Mouse (Mus musculus) c-Kit-negative CD71-positive TER-119-positive erythroid progenitor cells, embryonic 14.5 days (primary cell): ENCODE measurements at regions not wholly inside any gene's neighbourhood (a gene's known extent, or its start where the extent isn't known, plus 50 kb on each side); places are given as distances from the start of the nearest gene placed in this dataset.
"Not testable (repeated sequence)": the region's sequence is repeated elsewhere in the genome, so short reads cannot be mapped to it uniquely, and the experiment has no call there.

Experiments
- DNase-seq: peaks from one replicate; pipeline ENCODE4 v3.0.0-alpha.2; 2013; ENCODE audit warnings: low read depth, low spot score

DNA sequence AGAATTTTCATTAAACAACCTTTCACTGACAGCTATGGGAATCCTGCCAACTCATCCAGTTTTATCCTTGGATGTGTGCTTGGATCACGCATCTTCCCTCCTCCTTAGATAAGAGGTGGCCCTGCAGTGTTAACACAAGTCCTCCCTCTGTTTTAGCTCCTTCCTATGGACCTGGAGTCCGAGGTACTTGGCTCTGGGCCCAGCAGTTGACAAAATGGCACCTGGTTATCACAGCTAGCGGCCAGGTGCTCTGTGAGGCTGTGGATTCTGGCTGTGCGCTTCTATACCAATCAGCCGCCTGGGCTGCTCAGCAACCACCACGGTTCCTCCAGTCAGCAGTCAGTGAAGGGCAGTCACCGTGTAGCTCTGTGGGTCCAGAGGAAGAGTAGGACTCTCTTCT is 157.4 kb downstream of the Prdm2 start:
- no peak for DNase-seq

DNA sequence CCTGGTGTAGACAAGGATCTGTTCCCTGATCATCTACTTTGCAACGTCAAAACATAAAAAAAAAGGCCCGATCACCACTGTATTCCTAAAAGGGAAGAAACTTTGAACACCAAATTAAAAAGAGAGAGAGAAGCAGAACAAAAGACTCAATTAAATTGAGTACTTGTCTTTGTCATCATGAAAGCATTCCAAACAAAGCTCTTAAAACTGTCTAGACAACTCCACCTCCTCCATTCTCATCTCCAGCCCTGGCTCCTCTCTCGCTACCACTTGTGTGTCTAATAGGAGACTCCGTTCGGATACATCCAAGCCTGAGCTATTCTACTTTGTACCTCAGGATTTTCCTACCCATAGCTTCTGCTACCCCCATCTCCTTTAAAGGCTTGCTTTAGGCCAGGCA is 159.8 kb downstream of the Prdm2 start:
- no peak for DNase-seq

DNA sequence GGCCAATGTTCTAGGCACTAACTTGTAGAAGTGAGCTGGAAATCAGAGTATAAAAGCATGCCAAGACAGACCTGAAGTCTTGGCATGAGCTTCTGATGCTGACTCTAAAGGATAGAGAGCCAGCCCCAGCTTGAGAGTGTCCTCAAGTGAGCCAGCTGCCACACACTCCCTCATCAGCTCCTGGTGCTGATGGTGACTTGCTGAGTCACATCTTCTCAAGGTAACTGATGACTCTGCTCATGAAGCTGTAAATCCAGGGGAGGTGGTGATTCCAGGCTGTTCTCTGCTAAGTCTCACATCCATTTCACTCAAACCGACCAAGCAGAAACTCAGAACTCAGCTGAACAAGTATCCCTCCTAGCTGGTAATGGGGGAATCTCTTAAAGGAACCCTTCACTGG is 161.6 kb downstream of the Prdm2 start:
- no peak for DNase-seq

DNA sequence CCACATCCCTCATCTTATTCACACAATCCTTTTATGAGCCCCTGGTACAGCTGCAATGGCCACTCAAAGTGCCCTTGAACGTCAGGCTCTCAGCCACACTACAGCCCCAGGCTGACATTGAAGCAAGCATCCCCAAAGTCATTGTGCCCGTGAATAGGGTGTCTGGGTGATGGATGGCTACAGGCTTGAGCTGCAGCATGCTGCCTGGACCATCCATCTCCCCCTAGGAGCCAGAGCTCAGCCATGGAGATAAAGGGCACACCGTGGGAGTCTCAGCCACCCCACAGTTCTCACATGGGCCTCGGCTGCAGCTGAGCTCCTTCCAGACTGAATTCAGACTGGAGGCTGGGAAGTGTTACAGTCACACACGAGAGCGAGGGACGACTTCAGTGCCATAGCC is 167.6 kb downstream of the Prdm2 start:
- DNase-seq: no peak

DNA sequence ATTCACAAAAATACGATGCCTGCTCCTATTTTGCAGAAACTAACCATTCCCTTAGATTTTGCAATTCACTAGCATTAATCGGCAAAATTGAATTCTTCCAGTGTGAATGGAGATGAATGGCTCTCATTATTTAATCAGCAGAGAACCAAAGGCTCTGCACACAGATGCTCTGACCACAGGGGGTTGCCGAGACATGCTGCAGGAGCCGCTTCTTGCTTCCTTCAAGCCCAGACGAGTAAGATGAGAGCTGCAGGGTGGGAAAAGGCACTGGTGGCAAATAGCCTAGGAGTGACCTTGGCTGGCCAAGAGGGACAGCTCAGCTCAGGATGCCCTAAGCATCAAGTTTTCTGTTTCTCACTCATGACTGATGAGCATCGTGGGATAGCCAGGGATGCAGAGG is 170.0 kb downstream of the Prdm2 start:
- DNase-seq: no peak

DNA sequence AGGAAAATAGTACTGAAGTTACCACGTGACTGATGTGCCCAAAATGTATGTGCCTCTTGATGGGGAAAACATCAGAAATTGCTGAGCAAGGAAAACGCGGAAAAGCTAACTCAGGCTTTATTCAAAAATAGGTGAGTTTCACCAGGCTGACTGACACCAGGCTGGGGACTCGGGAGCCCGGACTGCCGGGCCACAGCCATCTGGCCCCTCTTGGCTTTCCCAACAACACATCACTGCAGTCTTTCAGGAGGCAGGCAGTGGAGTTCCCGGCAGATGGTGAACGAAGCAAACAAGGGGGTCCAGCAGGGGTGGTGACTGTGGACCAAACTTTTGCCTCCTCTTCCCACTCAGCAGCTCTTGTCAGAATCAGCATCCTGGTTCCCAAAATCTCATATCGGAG is 174.2 kb downstream of the Prdm2 start:
- DNase-seq: no peak

DNA sequence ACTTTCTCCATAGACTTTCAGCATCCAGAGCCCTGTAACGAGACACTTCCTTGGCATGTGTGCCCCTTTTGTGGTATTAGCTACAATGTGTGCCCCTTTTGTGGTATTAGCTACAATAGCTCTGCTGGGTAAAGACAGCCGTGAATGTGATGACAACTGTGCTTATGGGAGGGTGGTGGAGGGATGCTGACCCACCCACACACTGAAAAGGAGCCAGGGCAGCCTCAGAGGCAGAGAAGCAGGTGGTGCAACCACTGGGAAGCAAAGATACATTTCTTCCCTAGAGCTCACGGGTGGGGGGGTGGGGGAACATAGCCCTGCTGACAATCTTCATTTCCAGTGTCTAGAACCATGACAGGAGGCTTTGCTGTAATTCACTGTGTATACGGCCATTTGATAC is 176.1 kb downstream of the Prdm2 start:
- DNase-seq: no peak

GRCm38 (mm10) chr4:143035089-143035488 is 177.7 kb downstream of the Prdm2 start:
- DNase-seq: not testable (repeated sequence)

GRCm38 (mm10) chr4:143034324-143034723 is 178.5 kb downstream of the Prdm2 start:
- DNase-seq: not testable (repeated sequence)

DNA sequence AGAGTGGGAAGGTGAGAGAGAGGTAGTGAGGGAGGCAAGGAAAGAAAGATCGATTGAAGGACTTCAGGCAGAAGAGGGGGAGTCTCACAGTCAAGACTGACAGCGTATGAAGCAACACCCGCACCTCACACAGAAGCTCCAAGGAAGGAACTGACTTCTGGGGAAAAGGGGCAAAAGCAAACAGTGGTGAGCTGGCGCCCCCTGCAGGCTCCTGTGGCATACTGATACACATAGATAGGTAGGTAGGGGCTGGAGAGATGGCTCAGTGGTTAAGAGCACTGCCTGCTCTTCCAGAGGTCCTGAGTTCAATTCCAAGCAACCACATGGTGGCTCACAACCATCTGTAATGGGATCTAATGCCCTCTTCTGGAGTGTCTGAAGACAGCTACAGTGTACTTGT is 183.0 kb downstream of the Prdm2 start:
- not testable (repeated sequence) for DNase-seq

DNA sequence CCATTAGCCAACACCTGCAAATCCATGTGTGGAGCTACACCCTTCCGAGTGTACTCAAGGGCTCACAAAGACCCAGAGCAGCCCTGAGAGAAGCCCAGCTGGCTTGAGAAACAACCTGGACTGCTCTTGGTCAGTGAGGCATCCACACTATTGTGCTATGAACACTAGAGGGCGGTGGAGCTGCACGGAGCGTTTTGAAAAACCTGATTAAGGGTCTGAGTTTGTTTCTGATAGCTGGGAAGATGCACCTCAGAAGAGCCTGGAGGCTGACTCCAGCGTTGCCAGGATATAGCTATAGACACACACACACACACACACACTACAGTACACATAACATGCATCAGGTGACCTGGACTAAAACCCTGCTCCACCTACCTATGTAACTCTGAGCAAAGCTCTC is 185.5 kb downstream of the Prdm2 start:
- no peak for DNase-seq

DNA sequence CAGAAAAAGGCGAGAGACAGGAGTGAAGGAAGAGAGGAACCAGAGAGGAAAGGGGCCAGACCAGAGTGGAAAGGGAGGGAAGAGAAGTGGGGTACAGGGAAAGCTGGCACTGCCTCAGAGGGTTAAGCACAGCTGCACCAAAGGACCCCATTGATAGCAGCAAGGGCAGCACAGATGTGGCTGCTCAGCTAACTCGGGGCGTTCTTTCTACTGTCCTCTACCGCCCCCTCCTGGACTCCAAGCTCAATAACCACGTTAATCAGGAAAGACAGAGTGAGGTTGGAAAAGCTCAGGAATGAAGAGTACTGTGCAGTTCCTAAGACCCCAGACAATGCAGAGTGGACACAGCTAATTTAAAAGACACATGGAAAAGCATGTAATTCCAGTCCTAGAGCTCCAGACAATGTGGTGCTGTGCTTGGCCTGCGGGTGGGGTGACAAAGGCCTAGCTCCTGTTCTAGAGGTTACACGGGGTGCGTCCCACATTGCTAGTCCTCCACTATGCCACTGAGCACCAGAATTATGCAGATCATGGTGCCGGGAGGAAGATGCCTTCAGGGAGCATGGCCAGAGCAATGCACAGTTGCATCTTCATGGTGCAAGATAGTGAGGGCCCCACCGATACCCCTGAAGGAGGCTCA is 191.4 kb downstream of the Prdm2 start:
- no peak for DNase-seq

DNA sequence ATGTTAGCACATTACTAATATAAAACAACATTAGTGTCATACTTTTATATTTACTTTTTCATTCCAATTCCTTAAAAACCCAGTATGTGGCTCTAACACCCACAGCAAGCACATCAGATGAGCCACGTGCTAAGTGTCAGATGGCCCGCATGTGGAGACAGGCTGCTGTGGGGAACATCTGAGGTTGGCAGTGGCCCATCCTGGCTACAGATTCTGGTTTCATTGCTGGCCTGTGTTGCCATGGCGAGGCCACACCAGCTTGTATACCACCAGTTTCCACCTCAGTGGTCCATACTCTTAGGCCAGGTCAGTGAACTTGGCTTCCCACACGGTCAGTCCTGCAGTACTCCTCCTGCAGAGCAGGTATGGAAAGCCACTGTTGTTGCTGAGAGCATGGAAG is 192.1 kb downstream of the Prdm2 start:
- no peak for DNase-seq

DNA sequence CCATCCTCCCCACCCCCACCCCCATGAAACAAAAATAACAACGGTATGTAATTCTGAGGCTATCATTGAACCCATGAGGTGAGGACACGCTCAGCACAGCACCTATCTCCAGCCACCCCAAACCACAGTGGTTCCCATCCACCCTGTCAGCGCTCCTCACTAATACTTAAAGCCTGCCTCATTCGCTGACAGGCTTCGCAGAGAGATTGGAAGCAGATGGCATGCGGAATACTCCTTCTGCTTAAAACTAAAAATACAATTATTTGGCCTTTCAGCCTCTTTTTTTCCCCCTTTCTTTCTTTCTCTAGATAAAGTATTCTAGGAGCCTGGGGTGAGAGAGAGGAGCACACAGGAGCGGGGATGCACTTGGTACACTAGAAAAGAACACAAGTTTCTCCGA is 199.9 kb downstream of the Prdm2 start:
- DNase-seq: no peak

DNA sequence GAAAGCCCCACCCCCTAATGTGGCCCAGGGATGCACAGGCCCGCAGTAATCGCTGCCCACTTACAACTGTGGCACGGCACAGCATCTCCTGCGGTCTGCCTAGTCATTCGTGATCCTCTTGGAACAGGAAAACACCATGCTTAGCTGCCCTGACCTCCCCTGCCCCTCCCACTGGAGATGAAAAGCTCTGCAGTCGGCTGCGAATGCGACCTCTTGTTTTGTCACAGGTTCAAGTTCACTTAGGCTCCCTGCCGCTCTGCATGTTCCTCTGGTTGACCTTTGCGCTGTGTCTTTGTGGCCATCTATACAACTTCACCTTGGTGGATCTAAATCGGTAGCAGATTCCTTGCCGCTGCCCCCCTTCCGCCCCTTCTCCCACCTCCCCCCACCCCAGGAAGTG is 210.8 kb downstream of the Prdm2 start:
- no peak for DNase-seq

GRCm38 (mm10) chr4:143001486-143001885 is 211.3 kb downstream of the Prdm2 start:
- no peak for DNase-seq

GRCm38 (mm10) chr4:142996406-142996805 is 216.4 kb downstream of the Prdm2 start:
- DNase-seq: no peak

GRCm38 (mm10) chr4:142991401-142991800 is 221.4 kb downstream of the Prdm2 start:
- no peak for DNase-seq

GRCm38 (mm10) chr4:142989175-142989574 is 223.6 kb downstream of the Prdm2 start:
- no peak for DNase-seq

- DNase-seq: no peak
Measured at GRCm38 (mm10) chr4:142983295-142983624, 229.5 kb downstream of the Prdm2 start.

- DNase-seq: no peak
Measured at GRCm38 (mm10) chr4:142982585-142983294, 230.1 kb downstream of the Prdm2 start.

- no peak for DNase-seq
Measured at GRCm38 (mm10) chr4:142975620-142976019, 237.2 kb downstream of the Prdm2 start.

DNA sequence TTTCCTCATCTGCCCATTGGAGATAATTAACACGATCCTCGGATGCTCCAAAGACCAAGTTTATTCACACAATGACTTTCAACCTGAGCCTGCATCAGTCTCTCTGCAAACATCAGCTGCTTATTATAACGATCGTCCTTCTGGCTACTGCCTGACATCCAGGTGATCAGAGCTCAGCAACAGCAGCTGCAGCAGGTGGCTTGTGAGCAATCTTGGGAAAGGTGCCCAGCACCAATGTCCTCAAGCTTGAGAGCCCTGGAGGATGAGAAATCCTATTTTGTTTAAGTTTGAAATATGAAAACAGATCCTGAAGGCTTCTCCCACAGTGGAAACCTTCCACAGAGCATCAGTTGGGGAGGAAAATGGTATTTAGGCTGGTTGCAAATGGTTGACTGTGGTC is 242.8 kb downstream of the Prdm2 start:
- no peak for DNase-seq

GRCm38 (mm10) chr4:142967604-142968003 is 245.2 kb downstream of the Prdm2 start:
- DNase-seq: no peak
